Mouse (Mus musculus): ENCODE measurements around the gene Ing3. TPM values are rescaled to one million over a fixed set of nuclear protein-coding genes. Genes with fewer than 3 reads are reported as not detected.
A peak's percentile ranks its signal among the peaks of the same experiment; 100 is the strongest.

Gene Ing3
- total and polyA plus RNA-seq, 3 experiments: 14.5 to 34.3 (median 21.9) TPM

DNA sequence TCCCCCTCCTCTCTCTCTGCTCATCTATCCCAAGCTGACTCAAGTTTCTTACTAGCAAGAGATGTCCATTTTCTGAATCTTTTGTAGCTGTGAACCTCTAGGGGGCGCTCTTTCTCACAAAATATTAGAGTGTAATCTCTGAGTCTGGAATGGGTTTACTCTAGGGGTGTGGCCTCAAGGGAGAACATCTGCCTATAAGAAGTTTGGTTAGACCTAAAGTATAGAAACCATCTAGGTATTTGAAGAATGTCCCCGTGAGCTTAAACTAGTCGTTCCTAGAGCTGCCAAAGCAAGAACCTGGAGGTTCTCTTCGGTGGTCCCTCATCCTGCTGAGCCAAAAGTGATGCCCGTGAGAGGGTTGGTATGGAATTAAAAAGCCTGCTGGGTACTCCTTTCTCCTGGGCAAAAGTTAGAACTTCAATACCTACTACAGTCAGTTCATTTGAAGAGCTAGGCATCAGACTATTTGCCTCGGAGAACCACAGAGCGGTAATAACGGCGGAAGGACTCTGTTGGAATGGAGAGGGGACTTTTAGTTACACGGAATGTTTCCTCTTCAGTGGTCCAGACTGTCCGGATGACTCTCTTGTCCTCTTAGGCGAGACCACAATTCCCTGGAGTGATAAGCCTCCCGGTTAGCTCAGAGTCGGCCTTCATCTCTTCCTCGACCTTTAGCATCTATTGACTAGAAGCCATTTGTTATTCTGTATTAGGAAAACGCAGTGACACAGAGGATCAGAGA, 35.8 kb downstream of the Ing3 start:
- DNase-seq (ENCODE audit: extremely low read depth): peak; percentile 88
- dilution Hi-C loops (cut with MboI; ENCODE audit: extremely low pct_ligation_motif_present, extremely low pct_unique_long_range_greater_than_20kb, low sequenced_read_pairs): no loop called here

GRCm38 (mm10) chr6:21985732-21986540, 36.6 kb downstream of the Ing3 start, which contains the start of gene Cped1:
Cped1 (plus strand) TSS chr6:21985916.
- Histone ChIP-seq H3K9me3 (replicated peaks; ENCODE audit: low read length) (no peaks in the 10 kb centered on the region), H3K79me2 (replicated peaks; ENCODE audit: control insufficient read depth, extremely low read depth, insufficient read depth, poor library complexity, severe bottlenecking) (no peaks in the 10 kb centered on the region), H3K27me3 (replicated peaks) (no peaks in the 10 kb centered on the region), H3K27ac (ENCODE audit: insufficient read depth, low read depth) (peak within 1 kb of the TSS; percentile 45; the same call in 1 of the 2 replicates), H3K36me3 (replicated peaks in 1 of 2; ENCODE audit: control insufficient read depth in 1 of 2, insufficient read depth in 1 of 2, low read length in 1 of 2) (no peaks in the 10 kb centered on the region), H3K4me3 (replicated peaks in 1 of 3; ENCODE audit: low read depth in 2 of 3, low read length in 2 of 3, poor library complexity in 1 of 3) (peak within 1 kb of the TSS; percentile 15 to 27 (median 17)), H3K4me1 (ENCODE audit: control insufficient read depth in 1 of 2, insufficient read depth in 2 of 2) (no peaks in the 10 kb centered on the region), H3K4me2 (ENCODE audit: insufficient read depth, low read depth, poor library complexity, severe bottlenecking) (peak within 1 kb of the TSS; percentile 97), H3K9ac (ENCODE audit: insufficient read depth, low read depth) (peak within 1 kb of the TSS; percentile 78)
- in situ Hi-C loops (cut with MboI; ENCODE audit: low pct_ligation_motif_present, low pct_unique_long_range_greater_than_20kb, low sequenced_read_pairs): loop anchor here (5.0 kb wide), 1 partner anchor 86 kb away; no protein-coding TSS in a partner anchor
- no peak for TF ChIP-seq EP300 (IDR thresholded peaks at IDR 0.05; ENCODE audit: low read length)
- peak; percentile 61 for TF ChIP-seq NRF1 (IDR thresholded peaks at IDR 0.05; ENCODE audit: low read depth, low read length)
- TF ChIP-seq TBP (conservative IDR thresholded peaks at IDR 0.05; ENCODE audit: low read depth, low read length): 0 out of 2 replicates have a peak, but pooled peaks have one; percentile 30
- TF ChIP-seq BHLHE40 (IDR thresholded peaks at IDR 0.05; ENCODE audit: low read depth, low read length): peak; percentile 41; the same call in 1 of the 2 replicates
- peak; percentile 61 for TF ChIP-seq POLR2A (IDR thresholded peaks at IDR 0.05; ENCODE audit: low read depth, low read length)
- TF ChIP-seq MEF2A (IDR thresholded peaks at IDR 0.05; ENCODE audit: borderline replicate concordance, low read depth, low read length): 0 out of 2 replicates have a peak, but pooled peaks have one; percentile 31
- DNase-seq (ENCODE audit: extremely low read depth): no peak
- dilution Hi-C loops (cut with MboI; ENCODE audit: extremely low pct_ligation_motif_present, extremely low pct_unique_long_range_greater_than_20kb, low sequenced_read_pairs): no loop called here

More for the DNA sequence above, 35.8 kb downstream of the Ing3 start:
- no peaks in the 10 kb centered on the region for H3K36me3 ChIP-seq (replicated peaks in 1 of 2; ENCODE audit: control insufficient read depth in 1 of 2, insufficient read depth in 1 of 2, low read length in 1 of 2)
- in situ Hi-C loops (cut with MboI; ENCODE audit: low pct_ligation_motif_present, low pct_unique_long_range_greater_than_20kb, low sequenced_read_pairs): loop anchor here (5.0 kb wide), 1 partner anchor 87 kb away; no protein-coding TSS in a partner anchor
- H3K9me3 ChIP-seq (replicated peaks; ENCODE audit: low read length): no peaks in the 10 kb centered on the region
- no peaks in the 10 kb centered on the region for H3K4me1 ChIP-seq (ENCODE audit: control insufficient read depth in 1 of 2, insufficient read depth in 2 of 2)
- peak overlapping the region; percentile 15 to 27 (median 17) for H3K4me3 ChIP-seq (replicated peaks in 1 of 3; ENCODE audit: low read depth in 2 of 3, low read length in 2 of 3, poor library complexity in 1 of 3)
- H3K4me2 ChIP-seq (ENCODE audit: insufficient read depth, low read depth, poor library complexity, severe bottlenecking): peak overlapping the region; percentile 97
- H3K27ac ChIP-seq (ENCODE audit: insufficient read depth, low read depth): peak overlapping the region; percentile 45; the same call in 1 of the 2 replicates
- no peaks in the 10 kb centered on the region for H3K79me2 ChIP-seq (replicated peaks; ENCODE audit: control insufficient read depth, extremely low read depth, insufficient read depth, poor library complexity, severe bottlenecking)
- H3K9ac ChIP-seq (ENCODE audit: insufficient read depth, low read depth): peak overlapping the region; percentile 78
- TF ChIP-seq ZC3H11A (IDR thresholded peaks at IDR 0.05; ENCODE audit: low read depth, low read length) (peak; percentile 4; the same call in 1 of the 2 replicates), PAX5 (IDR thresholded peaks at IDR 0.05; ENCODE audit: low read length) (no peak), USF1 (IDR thresholded peaks at IDR 0.05; ENCODE audit: low read depth, low read length) (no peak), MEF2A (IDR thresholded peaks at IDR 0.05; ENCODE audit: borderline replicate concordance, low read depth, low read length) (0 out of 2 replicates have a peak, but pooled peaks have one; percentile 51), RAD21 (IDR thresholded peaks at IDR 0.05; ENCODE audit: low read depth, low read length) (peak; percentile 82), IRF4 (IDR thresholded peaks at IDR 0.05; ENCODE audit: low read depth, low read length) (peak; percentile 59), ZKSCAN1 (IDR thresholded peaks at IDR 0.05; ENCODE audit: borderline replicate concordance, low read depth, low read length) (no peak), E2F4 (IDR thresholded peaks at IDR 0.05; ENCODE audit: insufficient replicate concordance, low read depth, low read length) (0 out of 2 replicates have a peak, but pooled peaks have one; percentile 3), NELFE (IDR thresholded peaks at IDR 0.05; ENCODE audit: low read depth, low read length) (no peak), UBTF (IDR thresholded peaks at IDR 0.05; ENCODE audit: low read depth, low read length) (no peak), POLR2AphosphoS2 (IDR thresholded peaks at IDR 0.05; ENCODE audit: low read depth, low read length) (no peak), GABPA (IDR thresholded peaks at IDR 0.05; ENCODE audit: insufficient replicate concordance, low read depth, low read length) (no peak), MAZ (IDR thresholded peaks at IDR 0.05; ENCODE audit: low read depth, low read length) (peak; percentile 69; the same call in 1 of the 2 replicates), HCFC1 (IDR thresholded peaks at IDR 0.05; ENCODE audit: low read depth, low read length) (no peak), MXI1 (IDR thresholded peaks at IDR 0.05; ENCODE audit: low read depth, low read length) (no peak), ELF1 (IDR thresholded peaks at IDR 0.05; ENCODE audit: low read depth, low read length) (no peak), MAX (IDR thresholded peaks at IDR 0.05; ENCODE audit: low read length) (no peak), CHD1 (IDR thresholded peaks at IDR 0.05; ENCODE audit: low read depth, low read length) (no peak), USF2 (conservative IDR thresholded peaks at IDR 0.05; ENCODE audit: low read depth, low read length) (no peak), POLR2A (IDR thresholded peaks at IDR 0.05; ENCODE audit: low read depth, low read length) (no peak), NRF1 (IDR thresholded peaks at IDR 0.05; ENCODE audit: low read depth, low read length) (no peak), KAT2A (IDR thresholded peaks at IDR 0.05; ENCODE audit: insufficient replicate concordance, low read length) (no peak), RCOR1 (conservative IDR thresholded peaks at IDR 0.05; ENCODE audit: low read depth, low read length) (no peak), JUND (conservative IDR thresholded peaks at IDR 0.05; ENCODE audit: low read depth, low read length) (no peak), TCF12 (IDR thresholded peaks at IDR 0.05; ENCODE audit: low read depth, low read length) (0 out of 2 replicates have a peak, but pooled peaks have one; percentile 21), CHD2 (IDR thresholded peaks at IDR 0.05; ENCODE audit: low read length) (no peak; the same call in 1 of the 2 replicates), MYC (IDR thresholded peaks at IDR 0.05; ENCODE audit: low read depth, low read length) (no peak), MAFK (IDR thresholded peaks at IDR 0.05; ENCODE audit: insufficient replicate concordance, low read length) (no peak), ZMIZ1 (IDR thresholded peaks at IDR 0.05; ENCODE audit: low read depth, low read length) (no peak), ZNF384 (IDR thresholded peaks at IDR 0.05; ENCODE audit: low read depth, low read length) (peak; percentile 75), TBP (conservative IDR thresholded peaks at IDR 0.05; ENCODE audit: low read depth, low read length) (no peak), BHLHE40 (IDR thresholded peaks at IDR 0.05; ENCODE audit: low read depth, low read length) (no peak), EP300 (IDR thresholded peaks at IDR 0.05; ENCODE audit: low read length) (no peak), JUN (IDR thresholded peaks at IDR 0.05; ENCODE audit: insufficient read depth, low read depth, low read length) (no peak), SMC3 (IDR thresholded peaks at IDR 0.05; ENCODE audit: low read depth, low read length) (peak; percentile 66), CTCF (conservative IDR thresholded peaks at IDR 0.05 in 1 of 2, IDR thresholded peaks at IDR 0.05 in 1 of 2; ENCODE audit: low read depth in 2 of 2, low read length in 2 of 2) (peak; percentile 15 to 89; a peak in 2 of 4 replicates), ETS1 (conservative IDR thresholded peaks at IDR 0.05; ENCODE audit: low read depth, low read length) (no peak), SIN3A (IDR thresholded peaks at IDR 0.05; ENCODE audit: low read length) (0 out of 2 replicates have a peak, but pooled peaks have one; percentile 48)
- no peaks in the 10 kb centered on the region for H3K27me3 ChIP-seq (replicated peaks)
